Mouse (Mus musculus) CH12.LX (cell line): ENCODE results near the gene Rbp2. TPM values are rescaled to one million over a fixed set of nuclear protein-coding genes. Genes with fewer than 3 reads are reported as not detected.

Experiments
- DNase-seq: peaks from one replicate; pipeline ENCODE4 v3.0.0-alpha.2; 2013; ENCODE audit errors: extremely low read depth
- H3K27ac ChIP-seq: 2 replicates; pipeline ENCODE4 v1.5.1; 2012; ENCODE audit warnings: low read depth, mild to moderate bottlenecking, control low read depth, moderate library complexity; ENCODE audit not compliant: insufficient read depth
- H3K27me3 ChIP-seq: replicated peaks from 2 replicates; pipeline ENCODE3; 2012; ENCODE audit warnings: inconsistent platforms
- H3K36me3 ChIP-seq, 2 experiments: replicated peaks in 1 of 2; 2 replicates each; pipeline versions ENCODE3 to v1.6.1; 2012; ENCODE audit warnings: inconsistent platforms in 1 of 2, low read length in 1 of 2, mild to moderate bottlenecking in 1 of 2, mixed read lengths in 1 of 2, moderate library complexity in 1 of 2; ENCODE audit not compliant: control insufficient read depth in 1 of 2, insufficient read depth in 1 of 2
- H3K4me1 ChIP-seq, 2 experiments: 2 replicates each; pipeline ENCODE4 v1.6.1; 2012; ENCODE audit warnings: inconsistent platforms in 1 of 2, moderate library complexity in 1 of 2; ENCODE audit not compliant: insufficient read depth in 2 of 2, control insufficient read depth in 1 of 2
- H3K4me2 ChIP-seq: 2 replicates; pipeline ENCODE4 v1.6.1; 2012; ENCODE audit warnings: low read depth, mild to moderate bottlenecking, control low read depth; ENCODE audit not compliant: poor library complexity, insufficient read depth, severe bottlenecking
- H3K4me3 ChIP-seq, 3 experiments: fragments of 150-350 bp in 1 of 3; sonication (generic) in 1 of 3; replicated peaks in 1 of 3; 2 replicates each; pipeline versions ENCODE3 to v1.5.1; 2011 to 2012; ENCODE audit warnings: low read depth in 2 of 3, low read length in 2 of 3, mild to moderate bottlenecking in 2 of 3, moderate library complexity in 2 of 3, control low read depth in 1 of 3, improper control_type of control experiment in 1 of 3, inconsistent platforms in 1 of 3, mixed read lengths in 1 of 3; ENCODE audit not compliant: poor library complexity in 1 of 3
- H3K79me2 ChIP-seq: replicated peaks from 2 replicates; pipeline ENCODE4 v1.6.1; 2012; ENCODE audit warnings: mild to moderate bottlenecking, moderate library complexity; ENCODE audit not compliant: control insufficient read depth, poor library complexity, insufficient read depth, severe bottlenecking; ENCODE audit errors: extremely low read depth
- H3K9ac ChIP-seq: 2 replicates; pipeline ENCODE4 v1.6.1; 2012; ENCODE audit warnings: low read depth, mild to moderate bottlenecking, control low read depth, moderate library complexity; ENCODE audit not compliant: insufficient read depth
- H3K9me3 ChIP-seq: replicated peaks from 2 replicates; pipeline ENCODE3; 2012; ENCODE audit warnings: low read length, inconsistent platforms, mixed read lengths
- BHLHE40 ChIP-seq: IDR thresholded peaks from 2 replicates; pipeline ENCODE4 v1.6.1; 2011; ENCODE audit warnings: mild to moderate bottlenecking, low read depth, low read length, improper control_type of control experiment
- CHD1 ChIP-seq: IDR thresholded peaks from 2 replicates; pipeline ENCODE4 v1.6.1; 2012; ENCODE audit warnings: low read depth, low read length, improper control_type of control experiment, inconsistent platforms
- CHD2 ChIP-seq: IDR thresholded peaks from 2 replicates; pipeline ENCODE4 v1.6.1; 2011; ENCODE audit warnings: low read length, improper control_type of control experiment
- CTCF ChIP-seq, 2 experiments: IDR thresholded peaks in 1 of 2; conservative IDR thresholded peaks in 1 of 2; 2 replicates each; pipeline ENCODE4 v1.5.1; 2011 to 2012; ENCODE audit warnings: low read depth in 2 of 2, low read length in 2 of 2, improper control_type of control experiment in 1 of 2, inconsistent platforms in 1 of 2, mild to moderate bottlenecking in 1 of 2, moderate library complexity in 1 of 2
- E2F4 ChIP-seq: IDR thresholded peaks from 2 replicates; pipeline ENCODE4 v1.6.1; 2011; ENCODE audit warnings: low read depth, low read length, improper control_type of control experiment; ENCODE audit not compliant: insufficient replicate concordance
- ELF1 ChIP-seq: IDR thresholded peaks from 2 replicates; pipeline ENCODE4 v1.6.1; 2014; ENCODE audit warnings: low read depth, mild to moderate bottlenecking, inconsistent platforms, low read length, improper control_type of control experiment
- EP300 ChIP-seq: IDR thresholded peaks from 2 replicates; pipeline ENCODE4 v1.6.1; 2011; ENCODE audit warnings: low read length, improper control_type of control experiment
- ETS1 ChIP-seq: conservative IDR thresholded peaks from 2 replicates; pipeline ENCODE4 v1.6.1; 2012; ENCODE audit warnings: low read depth, mild to moderate bottlenecking, inconsistent platforms, low read length, improper control_type of control experiment, moderate library complexity
- GABPA ChIP-seq: IDR thresholded peaks from 2 replicates; pipeline ENCODE4 v1.6.1; 2012; ENCODE audit warnings: low read depth, low read length, improper control_type of control experiment, inconsistent platforms; ENCODE audit not compliant: insufficient replicate concordance
- HCFC1 ChIP-seq: IDR thresholded peaks from 2 replicates; pipeline ENCODE4 v1.6.1; 2012; ENCODE audit warnings: low read depth, mild to moderate bottlenecking, inconsistent platforms, low read length, improper control_type of control experiment
- JUN ChIP-seq: IDR thresholded peaks from 2 replicates; pipeline ENCODE4 v1.6.1; 2011; ENCODE audit warnings: low read depth, mild to moderate bottlenecking, low read length, improper control_type of control experiment, moderate library complexity; ENCODE audit not compliant: insufficient read depth
- JUND ChIP-seq: conservative IDR thresholded peaks from 2 replicates; pipeline ENCODE4 v1.6.1; 2011; ENCODE audit warnings: low read depth, low read length, improper control_type of control experiment
- KAT2A ChIP-seq: IDR thresholded peaks from 2 replicates; pipeline ENCODE4 v1.6.1; 2012; ENCODE audit warnings: low read length, improper control_type of control experiment, inconsistent platforms; ENCODE audit not compliant: insufficient replicate concordance
- MAX ChIP-seq: IDR thresholded peaks from 2 replicates; pipeline ENCODE4 v1.6.1; 2011; ENCODE audit warnings: low read length, improper control_type of control experiment
- MAZ ChIP-seq: IDR thresholded peaks from 2 replicates; pipeline ENCODE4 v1.6.1; 2012; ENCODE audit warnings: low read depth, mild to moderate bottlenecking, inconsistent platforms, low read length, improper control_type of control experiment, moderate library complexity
- MEF2A ChIP-seq: IDR thresholded peaks from 2 replicates; pipeline ENCODE4 v1.6.1; 2014; ENCODE audit warnings: low read depth, mild to moderate bottlenecking, inconsistent platforms, low read length, improper control_type of control experiment, borderline replicate concordance
- MXI1 ChIP-seq: IDR thresholded peaks from 2 replicates; pipeline ENCODE4 v1.6.1; 2011; ENCODE audit warnings: mild to moderate bottlenecking, low read depth, low read length, improper control_type of control experiment
- NRF1 ChIP-seq: IDR thresholded peaks from 2 replicates; pipeline ENCODE4 v1.6.1; 2014; ENCODE audit warnings: low read depth, mild to moderate bottlenecking, inconsistent platforms, low read length, improper control_type of control experiment, moderate library complexity
- PAX5 ChIP-seq: IDR thresholded peaks from 2 replicates; pipeline ENCODE4 v1.6.1; 2012; ENCODE audit warnings: low read length, inconsistent platforms, mixed read lengths
- POLR2AphosphoS2 ChIP-seq: IDR thresholded peaks from 2 replicates; pipeline ENCODE4 v1.6.1; 2011; ENCODE audit warnings: low read depth, low read length, improper control_type of control experiment
- RAD21 ChIP-seq: IDR thresholded peaks from 2 replicates; pipeline ENCODE4 v1.6.1; 2011; ENCODE audit warnings: low read depth, mild to moderate bottlenecking, low read length, improper control_type of control experiment, moderate library complexity
- RCOR1 ChIP-seq: conservative IDR thresholded peaks from 2 replicates; pipeline ENCODE4 v1.6.1; 2012; ENCODE audit warnings: low read depth, mild to moderate bottlenecking, inconsistent platforms, low read length, improper control_type of control experiment
- SIN3A ChIP-seq: IDR thresholded peaks from 2 replicates; pipeline ENCODE4 v1.6.1; 2012; ENCODE audit warnings: low read length, improper control_type of control experiment, inconsistent platforms
- TCF12 ChIP-seq: IDR thresholded peaks from 2 replicates; pipeline ENCODE4 v1.6.1; 2014; ENCODE audit warnings: low read depth, mild to moderate bottlenecking, inconsistent platforms, low read length, improper control_type of control experiment
- USF1 ChIP-seq: IDR thresholded peaks from 2 replicates; pipeline ENCODE4 v1.6.1; 2014; ENCODE audit warnings: low read depth, mild to moderate bottlenecking, inconsistent platforms, low read length, improper control_type of control experiment
- USF2 ChIP-seq: conservative IDR thresholded peaks from 2 replicates; pipeline ENCODE4 v1.6.1; 2011; ENCODE audit warnings: low read depth, low read length, improper control_type of control experiment
- ZC3H11A ChIP-seq: IDR thresholded peaks from 2 replicates; pipeline ENCODE4 v1.6.1; 2012; ENCODE audit warnings: low read depth, mild to moderate bottlenecking, inconsistent platforms, low read length, improper control_type of control experiment
- ZMIZ1 ChIP-seq: IDR thresholded peaks from 2 replicates; pipeline ENCODE4 v1.6.1; 2012; ENCODE audit warnings: low read depth, mild to moderate bottlenecking, inconsistent platforms, low read length, improper control_type of control experiment
- ZNF384 ChIP-seq: IDR thresholded peaks from 2 replicates; pipeline ENCODE4 v1.6.1; 2012; ENCODE audit warnings: low read depth, low read length, improper control_type of control experiment, inconsistent platforms
- dilution Hi-C: fragments of 300-500 bp; cut with MboI; formaldehyde crosslinking; loops from 2 replicates; pipeline ENCODE4 v1.14.3; 2020; ENCODE audit warnings: low sequenced_read_pairs; ENCODE audit not compliant: extremely low pct_unique_long_range_greater_than_20kb, extremely low pct_ligation_motif_present
- in situ Hi-C: fragments of 300-500 bp; cut with MboI; formaldehyde crosslinking; loops from 3 replicates; pipeline ENCODE4 v1.14.3; 2019; ENCODE audit warnings: low sequenced_read_pairs, low pct_ligation_motif_present, low pct_unique_long_range_greater_than_20kb, mixed read lengths
- polyA plus RNA-seq: library from polyadenylated mRNA; unstranded; fragments of >175 nt; gene quantifications from 2 replicates; pipeline ENCODE4 v1.2.1, GENCODE M21; 2012; ENCODE audit warnings: low read depth; ENCODE audit not compliant: insufficient read length
- total RNA-seq, 2 experiments: library from RNA; depleted of rRNA; stranded (reverse); fragments of 300-350 nt in 1 of 2; fragments of >200 nt in 1 of 2; gene quantifications; 2 replicates each; pipeline ENCODE4 v1.2.3; 2012 to 2014

Gene Rbp2
- total and polyA plus RNA-seq, 3 experiments = 1.7 to 1.9 (median 1.8) TPM

DNA sequence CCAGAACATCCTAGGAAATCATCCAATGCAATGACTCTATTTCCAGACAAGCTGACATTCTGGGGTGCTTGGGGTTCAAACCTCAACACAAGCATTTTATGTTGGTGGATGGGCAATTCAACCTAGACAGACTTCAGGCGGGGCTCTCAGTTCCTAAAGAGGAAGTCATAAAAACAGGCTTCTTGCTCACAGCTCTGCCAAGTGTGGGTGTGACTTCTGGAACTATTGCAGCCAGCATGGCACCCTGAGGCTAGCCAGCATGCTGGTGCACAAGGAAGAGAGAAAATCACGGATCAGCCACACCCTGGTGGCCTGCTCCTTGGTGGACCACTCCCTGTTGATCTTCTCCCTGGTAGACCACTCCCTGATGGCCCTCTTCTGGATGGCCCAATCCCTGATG is 45.1 kb downstream of the Rbp2 start:
- TF ChIP-seq NRF1 = no peak
- TF ChIP-seq CHD1 = no peak
- no peak for TF ChIP-seq MXI1
- no peak for TF ChIP-seq JUND
- TF ChIP-seq POLR2AphosphoS2 = no peak
- TF ChIP-seq ELF1 = no peak
- no peak for TF ChIP-seq KAT2A
- no peak for TF ChIP-seq CHD2
- no peak for TF ChIP-seq GABPA
- no peak for TF ChIP-seq MAX
- no peak for TF ChIP-seq BHLHE40
- no peak for TF ChIP-seq MAZ
- TF ChIP-seq HCFC1 = no peak
- no peak for TF ChIP-seq TCF12
- TF ChIP-seq EP300 = no peak
- TF ChIP-seq, all 38 proteins: peak for 0
- Histone ChIP-seq H3K9ac (no peak overlapping the region), H3K79me2 (no peaks in the 10 kb centered on the region), H3K4me1 (peaks cover 0 to 8% of the 10 kb centered on the region in 2 experiments; a peak in 2 of 4 replicates), H3K9me3 (no peaks in the 10 kb centered on the region), H3K36me3 (no peaks in the 10 kb centered on the region), H3K27ac (no peak overlapping the region), H3K27me3 (no peaks in the 10 kb centered on the region), H3K4me3 (no peak overlapping the region), H3K4me2 (no peak overlapping the region)
- dilution Hi-C loops (no loop called here), in situ Hi-C loops (no loop called here)
- no peak for DNase-seq

DNA sequence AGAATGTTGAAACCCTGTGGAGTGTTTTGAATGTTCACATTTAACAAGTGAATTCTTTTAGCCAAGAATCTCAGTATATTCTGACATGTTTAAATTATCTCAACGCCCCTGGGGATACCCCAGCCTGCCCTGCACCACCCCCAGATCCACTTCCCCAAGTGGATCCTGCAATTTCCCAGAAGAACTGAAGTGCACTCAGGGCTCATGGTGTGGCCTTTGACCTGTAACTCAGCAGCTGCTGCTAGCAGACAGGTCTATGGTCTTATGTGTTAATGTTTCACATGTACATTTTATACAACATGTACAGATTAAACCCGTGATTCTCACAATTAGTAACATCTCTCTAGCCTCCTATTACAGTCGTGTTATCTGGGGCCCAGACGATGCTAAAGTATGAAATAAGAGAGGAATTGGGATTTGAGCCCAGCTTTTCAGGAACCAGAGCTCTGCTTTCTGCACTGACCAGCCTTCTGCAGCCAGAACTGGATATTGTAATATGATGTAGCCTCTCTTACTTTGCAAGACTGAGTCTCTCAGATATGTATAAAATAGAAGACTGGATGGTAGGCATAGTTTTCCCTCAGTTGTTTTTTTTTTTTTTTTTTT is 48.9 kb downstream of the Rbp2 start:
- in situ Hi-C loops (no loop called here), dilution Hi-C loops (no loop called here)
- no peaks in the 10 kb centered on the region for H3K36me3 ChIP-seq
- no peak overlapping the region for H3K4me3 ChIP-seq
- peaks cover 2% of the 10 kb centered on the region for H3K27me3 ChIP-seq
- no peak overlapping the region for H3K9ac ChIP-seq
- H3K79me2 ChIP-seq = no peaks in the 10 kb centered on the region
- H3K27ac ChIP-seq = no peak overlapping the region
- TF ChIP-seq PAX5 (no peak), E2F4 (no peak), MAX (no peak), MEF2A (no peak), ELF1 (no peak), CHD2 (no peak), USF2 (no peak), TCF12 (no peak), RAD21 (no peak), SIN3A (no peak), ZNF384 (no peak), ETS1 (no peak), CTCF (conservative IDR thresholded peaks at IDR 0.05 in 1 of 2, IDR thresholded peaks at IDR 0.05 in 1 of 2; ENCODE audit: low read depth in 2 of 2, low read length in 2 of 2) (no peak), POLR2AphosphoS2 (no peak), USF1 (no peak), MAZ (no peak), RCOR1 (no peak), ZMIZ1 (no peak), JUN (no peak), ZC3H11A (no peak)
- no peaks in the 10 kb centered on the region for H3K9me3 ChIP-seq
- no peak for DNase-seq
- H3K4me2 ChIP-seq = no peak overlapping the region
- H3K4me1 ChIP-seq = peaks cover 0 to 2% of the 10 kb centered on the region in 2 experiments; a peak in 1 of 4 replicates
